Mouse (Mus musculus) heart, adult 2 months (tissue): ENCODE results near the gene Gcnt7.

Source experiments
- CTCF ChIP-seq: fragments of 200-600 bp; IDR thresholded peaks from 2 replicates; pipeline ENCODE4 v1.8.1; 2022; ENCODE audit warnings: antibody characterized with exemption, mild to moderate bottlenecking, moderate library complexity
- EP300 ChIP-seq: fragments of 200-500 bp; IDR thresholded peaks from 2 replicates; pipeline ENCODE4 v1.6.1; 2011; ENCODE audit warnings: low read depth, low read length, control low read depth; ENCODE audit not compliant: insufficient read depth
- POLR2A ChIP-seq: fragments of 200-500 bp; IDR thresholded peaks from 2 replicates; pipeline ENCODE4 v1.6.1; 2011; ENCODE audit warnings: mild to moderate bottlenecking, low read depth, low read length, control low read depth; ENCODE audit not compliant: insufficient read depth

DNA sequence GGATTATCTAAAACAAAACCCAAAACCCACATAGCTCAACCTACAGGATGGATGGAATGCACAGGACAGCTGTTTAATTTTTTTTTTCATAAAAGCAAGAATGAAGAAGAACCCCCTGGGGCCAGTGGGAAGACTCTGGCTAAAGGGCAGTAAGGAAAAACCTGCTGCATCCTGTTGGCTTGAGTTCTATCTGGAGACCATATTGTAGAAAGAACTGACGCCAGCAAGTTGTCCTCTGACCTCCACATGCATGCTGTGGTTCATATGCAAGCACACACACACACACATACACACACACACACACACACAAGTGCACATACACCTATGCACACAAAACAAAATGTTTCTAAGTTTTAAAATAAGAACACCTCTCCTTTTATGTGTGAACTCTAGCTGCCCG is 47.7 kb downstream of the Gcnt7 start:
- no peak for TF ChIP-seq POLR2A
- no peak for TF ChIP-seq CTCF
- no peak for TF ChIP-seq EP300
